Mouse (Mus musculus): ENCODE data around the gene Tti1. TPM values are rescaled to one million over a fixed set of nuclear protein-coding genes. Genes with fewer than 3 reads are reported as not detected.

Gene Tti1
- polyA plus RNA-seq, 1 experiment from 2014 or later = 13.6 TPM

DNA sequence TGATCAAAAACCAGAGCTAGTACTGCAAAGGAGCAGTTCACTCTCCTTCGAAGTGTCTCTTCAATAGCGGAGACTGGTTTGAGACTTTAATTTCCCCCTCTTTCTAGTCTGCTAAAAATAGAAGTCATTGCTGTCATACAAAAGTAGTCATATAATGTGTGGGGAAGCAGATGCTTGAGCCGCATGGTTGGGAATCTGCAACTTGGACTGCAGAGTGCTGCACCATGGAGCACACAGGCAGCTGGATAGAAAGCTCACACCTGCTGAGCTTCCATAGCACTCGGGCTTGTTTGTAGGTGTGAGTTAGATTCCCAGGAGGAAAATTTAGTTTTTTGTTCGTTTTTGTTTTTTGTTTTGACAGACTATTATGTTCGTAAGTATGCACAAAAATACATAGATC, 8.2 kb upstream of the Tti1 start:
- Histone ChIP-seq H3K4me3 (replicated peaks; ENCODE audit: low read depth, low read length) (no peak overlapping the region), H3K4me2 (ENCODE audit: low read length) (no peak overlapping the region), H3K4me1 (replicated peaks; ENCODE audit: insufficient read depth, low read length) (0 out of 2 replicates have a peak, but pooled peaks cover 3% of the 10 kb centered on the region), H3K27ac (no peak overlapping the region), H3K9ac (ENCODE audit: low read depth, low read length) (no peak overlapping the region), H3K36me3 (ENCODE audit: insufficient read depth, low read length) (0 out of 2 replicates have a peak, but pooled peaks cover 7% of the 10 kb centered on the region), H3K9me3 (replicated peaks; ENCODE audit: low read length) (no peaks in the 10 kb centered on the region), H3K27me3 (ENCODE audit: insufficient read depth, low read length) (no peaks in the 10 kb centered on the region)
- ATAC-seq (replicated peaks; ENCODE audit: low FRiP score, low read depth) (no peak), DNase-seq (ENCODE audit: low spot score) (no peak)
- 84% methylated on average over 6 of the region's 6 CpGs for WGBS
- no peak for TF ChIP-seq CTCF (IDR thresholded peaks at IDR 0.05; ENCODE audit: low read depth)

- 0 out of 2 replicates have a peak, but pooled peaks cover 7% of the 10 kb centered on the region for H3K36me3 ChIP-seq (ENCODE audit: insufficient read depth, low read length)
- WGBS = 94% methylated on average over 2 of the region's 2 CpGs
- ATAC-seq (replicated peaks; ENCODE audit: low FRiP score, low read depth) (no peak), DNase-seq (ENCODE audit: low spot score) (no peak)
- peaks cover 9% of the 10 kb centered on the region for H3K4me1 ChIP-seq (replicated peaks; ENCODE audit: insufficient read depth, low read length)
- no peak overlapping the region for H3K4me3 ChIP-seq (replicated peaks; ENCODE audit: low read depth, low read length)
- no peaks in the 10 kb centered on the region for H3K27me3 ChIP-seq (ENCODE audit: insufficient read depth, low read length)
- H3K9ac ChIP-seq (ENCODE audit: low read depth, low read length) = no peak overlapping the region
- TF ChIP-seq CTCF (IDR thresholded peaks at IDR 0.05; ENCODE audit: low read depth) = no peak
- H3K9me3 ChIP-seq (replicated peaks; ENCODE audit: low read length) = no peaks in the 10 kb centered on the region
- no peak overlapping the region for H3K27ac ChIP-seq
- no peak overlapping the region for H3K4me2 ChIP-seq (ENCODE audit: low read length)
Observed at GRCm38 (mm10) chr2:158035813-158036212, 7.6 kb upstream of the Tti1 start.

DNA sequence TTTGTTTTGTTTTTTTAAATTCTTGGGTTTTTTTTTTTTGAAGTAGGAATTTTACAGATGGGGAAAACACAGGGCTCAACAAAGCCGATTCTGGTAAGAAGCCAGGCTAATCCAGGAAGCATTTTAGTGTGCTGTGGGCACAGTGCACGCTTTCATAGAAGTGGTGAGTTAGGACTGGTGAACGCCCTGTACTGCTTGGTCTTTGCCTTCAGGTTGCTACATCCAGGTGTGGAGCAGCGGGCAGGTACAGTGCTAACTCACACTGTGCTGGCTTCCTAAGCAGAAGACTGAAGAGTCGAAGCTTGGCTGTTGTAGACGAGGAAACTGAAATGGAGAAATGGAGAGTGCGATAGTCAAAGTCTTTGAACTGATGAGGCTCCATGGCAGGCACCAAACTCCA, 1.8 kb upstream of the Tti1 start:
- 0 out of 2 replicates have a peak overlapping the region, but pooled peaks have one; percentile 92 for H3K9ac ChIP-seq (ENCODE audit: low read depth, low read length)

DNA sequence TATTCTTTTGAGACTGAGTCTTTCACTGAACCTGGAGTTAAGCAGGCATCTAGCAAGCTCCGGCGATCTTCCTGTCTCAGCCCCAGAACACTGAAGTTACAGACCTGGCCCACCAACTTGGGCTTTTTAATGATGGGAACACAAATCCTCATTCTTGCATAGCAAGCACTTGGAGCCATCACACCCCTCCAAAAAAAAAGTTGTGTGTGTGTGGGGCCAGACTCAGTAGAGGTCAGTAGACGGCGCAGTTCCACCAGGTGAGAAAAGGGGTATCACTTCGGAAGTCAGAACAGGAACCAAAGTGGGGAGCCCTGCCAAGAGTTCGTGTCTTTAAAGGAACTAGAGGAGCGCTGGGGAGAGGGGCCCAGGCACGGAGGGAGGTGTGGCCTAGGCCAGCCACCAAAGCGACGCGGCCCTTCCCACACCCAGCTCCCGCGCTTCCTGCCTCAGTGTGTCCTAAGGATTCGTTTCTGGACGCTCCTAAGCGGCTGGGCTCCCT, 329 bp downstream of the Tti1 start:
- Histone ChIP-seq H3K4me1 (replicated peaks; ENCODE audit: insufficient read depth, low read length) (peaks cover 21% of the 10 kb centered on the region), H3K36me3 (ENCODE audit: insufficient read depth, low read length) (no peaks in the 10 kb centered on the region), H3K9me3 (replicated peaks; ENCODE audit: low read length) (no peaks in the 10 kb centered on the region), H3K27ac (peak overlapping the region; percentile 94), H3K9ac (ENCODE audit: low read depth, low read length) (peak overlapping the region; percentile 92), H3K4me2 (ENCODE audit: low read length) (peak overlapping the region; percentile 65), H3K4me3 (replicated peaks; ENCODE audit: low read depth, low read length) (peak overlapping the region; percentile 97), H3K27me3 (ENCODE audit: insufficient read depth, low read length) (no peaks in the 10 kb centered on the region)
- WGBS = 1% methylated on average over 16 of the region's 16 CpGs
- no peak for DNase-seq (ENCODE audit: low spot score)
- TF ChIP-seq CTCF (IDR thresholded peaks at IDR 0.05; ENCODE audit: low read depth) = peak; percentile 33; the same call in 1 of the 2 replicates
- ATAC-seq (replicated peaks; ENCODE audit: low FRiP score, low read depth) = no peak

More for the DNA sequence above, 1.8 kb upstream of the Tti1 start:
- no peaks in the 10 kb centered on the region for H3K27me3 ChIP-seq (ENCODE audit: insufficient read depth, low read length)
- H3K4me2 ChIP-seq (ENCODE audit: low read length) = peak overlapping the region; percentile 65
- DNase-seq (ENCODE audit: low spot score) = no peak
- H3K36me3 ChIP-seq (ENCODE audit: insufficient read depth, low read length) = no peaks in the 10 kb centered on the region
- H3K27ac ChIP-seq = no peak overlapping the region
- H3K9me3 ChIP-seq (replicated peaks; ENCODE audit: low read length) = no peaks in the 10 kb centered on the region
- no peak for TF ChIP-seq CTCF (IDR thresholded peaks at IDR 0.05; ENCODE audit: low read depth)
- H3K4me1 ChIP-seq (replicated peaks; ENCODE audit: insufficient read depth, low read length) = peaks cover 21% of the 10 kb centered on the region
- no peak for ATAC-seq (replicated peaks; ENCODE audit: low FRiP score, low read depth)
- H3K4me3 ChIP-seq (replicated peaks; ENCODE audit: low read depth, low read length) = peak overlapping the region; percentile 97
- 68% methylated on average over 7 of the region's 7 CpGs for whole genome bisulfite sequencing

DNA sequence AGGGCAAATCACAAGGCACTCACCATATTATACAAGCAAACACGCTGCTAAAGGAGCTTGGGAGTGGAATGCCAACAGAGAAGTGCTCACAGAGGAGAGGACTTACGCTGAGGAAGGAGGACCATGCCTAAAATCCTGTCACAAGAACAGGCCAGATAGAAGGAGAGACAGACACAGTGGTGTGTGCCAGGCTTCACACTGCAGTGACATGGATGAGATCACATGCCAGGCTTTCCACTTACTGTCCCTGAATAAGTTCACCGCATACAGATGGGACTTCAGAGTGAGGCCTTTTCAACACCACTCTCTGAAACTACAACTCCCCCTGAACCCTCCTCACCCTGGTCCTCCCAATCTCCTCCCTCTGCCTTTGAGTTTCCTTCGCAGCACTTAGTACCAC, 10.9 kb downstream of the Tti1 start:
- no peak for TF ChIP-seq CTCF (IDR thresholded peaks at IDR 0.05; ENCODE audit: low read depth)
- Histone ChIP-seq H3K36me3 (ENCODE audit: insufficient read depth, low read length) (no peaks in the 10 kb centered on the region), H3K4me3 (replicated peaks; ENCODE audit: low read depth, low read length) (no peak overlapping the region), H3K9ac (ENCODE audit: low read depth, low read length) (no peak overlapping the region), H3K27me3 (ENCODE audit: insufficient read depth, low read length) (no peaks in the 10 kb centered on the region), H3K27ac (no peak overlapping the region), H3K9me3 (replicated peaks; ENCODE audit: low read length) (no peaks in the 10 kb centered on the region), H3K4me1 (replicated peaks; ENCODE audit: insufficient read depth, low read length) (no peaks in the 10 kb centered on the region), H3K4me2 (ENCODE audit: low read length) (no peak overlapping the region)
- no peak for ATAC-seq (replicated peaks; ENCODE audit: low FRiP score, low read depth)
- WGBS = 85% methylated on average over 4 of the region's 4 CpGs
- no peak for DNase-seq (ENCODE audit: low spot score)

GRCm38 (mm10) chr2:158012608-158013007, 15.6 kb downstream of the Tti1 start:
- H3K4me2 ChIP-seq (ENCODE audit: low read length) = no peak overlapping the region
- DNase-seq (ENCODE audit: low spot score) (no peak), ATAC-seq (replicated peaks; ENCODE audit: low FRiP score, low read depth) (no peak)
- no peaks in the 10 kb centered on the region for H3K27me3 ChIP-seq (ENCODE audit: insufficient read depth, low read length)
- H3K9me3 ChIP-seq (replicated peaks; ENCODE audit: low read length) = no peaks in the 10 kb centered on the region
- 0 out of 2 replicates have a peak, but pooled peaks cover 4% of the 10 kb centered on the region for H3K36me3 ChIP-seq (ENCODE audit: insufficient read depth, low read length)
- H3K9ac ChIP-seq (ENCODE audit: low read depth, low read length) = no peak overlapping the region
- no peak overlapping the region for H3K27ac ChIP-seq
- no peak for TF ChIP-seq CTCF (IDR thresholded peaks at IDR 0.05; ENCODE audit: low read depth)
- 95% methylated on average over 3 of the region's 3 CpGs for WGBS
- H3K4me3 ChIP-seq (replicated peaks; ENCODE audit: low read depth, low read length) = no peak overlapping the region
- no peaks in the 10 kb centered on the region for H3K4me1 ChIP-seq (replicated peaks; ENCODE audit: insufficient read depth, low read length)

DNA sequence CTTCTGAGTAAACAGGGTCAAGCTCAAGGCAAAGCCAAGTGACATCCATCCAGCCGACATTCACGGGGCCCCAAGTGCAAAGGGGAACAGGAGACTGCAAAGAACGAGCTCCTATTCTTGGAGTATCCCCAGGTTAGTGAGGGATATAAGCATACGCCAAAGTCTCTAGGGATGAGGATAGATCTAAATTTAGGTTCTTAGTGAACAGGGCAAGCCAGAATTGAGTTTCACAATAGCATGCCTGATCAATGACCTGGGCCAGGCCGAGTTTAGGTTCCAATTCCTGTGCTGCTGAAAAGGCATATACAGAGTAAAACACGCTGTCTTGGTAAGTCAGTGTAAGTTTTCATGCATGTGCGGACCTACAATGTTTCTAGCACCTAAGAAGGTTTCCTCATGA, 18.9 kb downstream of the Tti1 start:
- WGBS = 76% methylated on average over 7 of the region's 7 CpGs
- no peak for ATAC-seq (replicated peaks; ENCODE audit: low FRiP score, low read depth)
- DNase-seq (ENCODE audit: low spot score) = no peak
- Histone ChIP-seq H3K4me1 (replicated peaks; ENCODE audit: insufficient read depth, low read length) (no peaks in the 10 kb centered on the region), H3K9me3 (replicated peaks; ENCODE audit: low read length) (no peaks in the 10 kb centered on the region), H3K4me3 (replicated peaks; ENCODE audit: low read depth, low read length) (no peak overlapping the region), H3K27me3 (ENCODE audit: insufficient read depth, low read length) (no peaks in the 10 kb centered on the region), H3K36me3 (ENCODE audit: insufficient read depth, low read length) (0 out of 2 replicates have a peak, but pooled peaks cover 12% of the 10 kb centered on the region), H3K27ac (no peak overlapping the region), H3K4me2 (ENCODE audit: low read length) (no peak overlapping the region), H3K9ac (ENCODE audit: low read depth, low read length) (no peak overlapping the region)
- no peak for TF ChIP-seq CTCF (IDR thresholded peaks at IDR 0.05; ENCODE audit: low read depth)

Measured in kidney, postnatal 0 days (tissue).